Mouse (Mus musculus) E14TG2a.4 (cell line): ENCODE measurements at regions not wholly inside any gene's neighbourhood (a gene's known extent, or its start where the extent isn't known, plus 50 kb on each side); places are given as distances from the start of the nearest gene placed in this dataset.

Source experiments
- CTCF ChIP-seq: conservative IDR thresholded peaks from 2 replicates; pipeline ENCODE4 v1.5.1; 2014; ENCODE audit warnings: low read length
- NANOG ChIP-seq: IDR thresholded peaks from 2 replicates; pipeline ENCODE4 v1.6.1; 2014; ENCODE audit warnings: borderline replicate concordance, low read length, mixed read lengths

- TF ChIP-seq CTCF: no peak
- no peak for TF ChIP-seq NANOG
Observed at GRCm38 (mm10) chr14:54151272-54151671, 102.6 kb downstream of the Dad1 start.
